Mouse (Mus musculus) kidney, embryonic 15.5 days (tissue): Measurements from ENCODE around the gene Alox12e. TPM values are rescaled to one million over a fixed set of nuclear protein-coding genes. Genes with fewer than 3 reads are reported as not detected.

Experiments used
- ATAC-seq: fragments of 200-750 bp; cut with Nextera tagmentation; replicated peaks from 2 replicates; pipeline ENCODE4 v1.8.0; 2017; ENCODE audit warnings: moderate TSS enrichment; ENCODE audit not compliant: low FRiP score
- H3K27ac ChIP-seq: fragments of 300-500 bp; sonication (generic); 2 replicates; pipeline ENCODE4 v1.5.1; 2015; ENCODE audit warnings: mild to moderate bottlenecking, inconsistent platforms
- H3K27me3 ChIP-seq: fragments of 300-500 bp; sonication (generic); 2 replicates; pipeline ENCODE4 v1.6.1; 2015; ENCODE audit warnings: inconsistent platforms
- H3K36me3 ChIP-seq: fragments of 300-500 bp; sonication (generic); 2 replicates; pipeline ENCODE4 v1.6.1; 2015; ENCODE audit warnings: inconsistent platforms
- H3K4me1 ChIP-seq: fragments of 300-500 bp; sonication (generic); 2 replicates; pipeline ENCODE4 v1.6.1; 2015; ENCODE audit warnings: inconsistent platforms
- H3K4me2 ChIP-seq: fragments of 300-500 bp; sonication (generic); 2 replicates; pipeline ENCODE4 v1.6.1; 2015; ENCODE audit warnings: moderate library complexity, mild to moderate bottlenecking, inconsistent platforms
- H3K4me3 ChIP-seq: fragments of 300-500 bp; sonication (generic); replicated peaks from 2 replicates; pipeline ENCODE4 v1.5.1; 2015; ENCODE audit warnings: mild to moderate bottlenecking, inconsistent platforms
- H3K9ac ChIP-seq: fragments of 300-500 bp; sonication (generic); 2 replicates; pipeline ENCODE4 v1.6.1; 2015; ENCODE audit warnings: mild to moderate bottlenecking, inconsistent platforms
- H3K9me3 ChIP-seq: fragments of 300-500 bp; sonication (generic); replicated peaks from 2 replicates; pipeline ENCODE4 v1.6.1; 2016; ENCODE audit warnings: inconsistent platforms
- WGBS: fragments of 180-500 bp; shearing (Covaris S2); methylation state at CpG from one replicate; pipeline ENCODE4 v1.1.7; 2015; ENCODE audit warnings: mixed read lengths; 5-methylcytosine and 5-hydroxymethylcytosine counted together
- polyA plus RNA-seq: library from polyadenylated mRNA; unstranded; fragments of >200 nt; fragmentation: Nextera tagmentation; extraction: Ambion mirVana; gene quantifications from 2 replicates; pipeline ENCODE4 v1.2.1, GENCODE M21; 2015

Alox12e gene
- polyA plus RNA-seq, 1 experiment from 2014 or later: not detected

- H3K27ac ChIP-seq: no peak overlapping the region
- H3K27me3 ChIP-seq: no peaks in the 10 kb centered on the region
- ATAC-seq: no peak
- 73% methylated on average over 3 of the region's 3 CpGs for WGBS
- no peaks in the 10 kb centered on the region for H3K9me3 ChIP-seq
- H3K4me3 ChIP-seq: no peak overlapping the region
- H3K4me1 ChIP-seq: peaks cover 12% of the 10 kb centered on the region; the same call in 1 of the 2 replicates
- no peaks in the 10 kb centered on the region for H3K36me3 ChIP-seq
- no peak overlapping the region for H3K9ac ChIP-seq
- H3K4me2 ChIP-seq: no peak overlapping the region
These were observed 37.7 kb downstream of the Alox12e start for GRCm38 (mm10) chr11:70284757-70285156.

DNA sequence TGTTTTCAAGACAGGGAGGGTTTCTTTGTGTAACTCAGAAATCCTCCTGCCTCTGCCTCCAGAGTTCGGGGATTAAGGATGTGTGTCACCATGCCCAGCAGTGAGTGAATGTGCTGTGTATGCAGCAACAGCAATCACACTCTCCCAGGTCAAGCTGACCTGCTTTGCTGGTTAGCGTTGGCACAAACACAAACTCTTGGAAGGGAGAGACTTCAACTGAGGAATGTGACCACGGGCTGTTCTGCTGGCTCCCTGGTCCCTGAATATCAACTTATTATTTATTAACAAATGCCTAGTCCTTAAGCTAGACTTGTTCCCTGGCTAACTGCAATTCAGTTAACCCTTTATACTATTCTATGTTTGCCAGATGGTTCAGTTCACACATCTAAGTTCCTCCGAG is 38.8 kb downstream of the Alox12e start:
- no peak for ATAC-seq
- H3K27me3 ChIP-seq: no peaks in the 10 kb centered on the region

DNA sequence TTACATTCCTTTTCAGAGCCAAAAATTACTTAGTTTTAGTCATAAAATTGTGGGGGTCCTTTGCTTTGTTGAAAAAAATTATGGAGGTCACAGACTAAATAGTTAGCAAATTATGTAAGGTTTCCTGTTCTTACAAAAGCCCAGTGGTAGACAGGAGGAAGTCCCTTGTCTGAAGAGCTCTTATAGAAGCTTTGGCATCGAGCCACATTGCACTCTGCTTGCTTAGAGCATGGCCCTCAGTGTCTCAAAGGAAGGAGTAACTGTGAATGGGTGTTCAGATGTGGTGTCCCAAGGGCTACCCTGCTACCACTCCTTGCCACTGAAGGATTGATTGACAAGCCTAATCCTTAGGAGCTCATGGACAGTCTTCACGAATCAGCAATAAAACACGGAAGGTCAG is 42.0 kb downstream of the Alox12e start:
- ATAC-seq: no peak
- 58% methylated on average over 3 of the region's 3 CpGs for WGBS

More for the DNA sequence above, 38.8 kb downstream of the Alox12e start:
- Histone ChIP-seq H3K4me2 (no peak overlapping the region), H3K4me1 (peaks cover 8% of the 10 kb centered on the region; the same call in 1 of the 2 replicates), H3K4me3 (no peak overlapping the region), H3K36me3 (no peaks in the 10 kb centered on the region), H3K9me3 (no peaks in the 10 kb centered on the region), H3K27ac (no peak overlapping the region), H3K9ac (no peak overlapping the region)
- 70% methylated on average over 4 of the region's 4 CpGs for WGBS

DNA sequence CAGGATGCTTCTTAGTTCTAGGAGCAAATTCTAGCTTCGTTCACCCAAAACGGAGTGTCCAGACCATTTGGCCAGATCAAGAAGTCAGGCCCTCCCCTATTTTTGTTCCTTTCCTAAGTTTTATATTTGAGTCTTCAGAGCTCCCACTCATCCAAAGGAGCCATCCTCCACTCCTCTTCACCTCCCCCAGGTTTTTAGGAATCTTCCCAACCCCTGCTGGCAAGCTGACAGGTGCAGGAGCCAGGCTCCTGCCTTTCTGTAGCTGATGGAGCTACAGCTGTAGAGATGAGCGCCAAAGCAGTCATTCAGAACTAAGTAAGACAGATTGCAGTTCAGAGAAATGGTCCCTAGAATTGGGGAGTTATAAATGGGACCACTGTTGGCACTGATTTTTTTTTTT is 43.5 kb downstream of the Alox12e start:
- H3K9ac ChIP-seq: no peak overlapping the region
- H3K4me1 ChIP-seq: peaks cover 5% of the 10 kb centered on the region; the same call in 1 of the 2 replicates
- no peak overlapping the region for H3K4me2 ChIP-seq
- H3K4me3 ChIP-seq: no peak overlapping the region
- 79% methylated on average over 3 of the region's 3 CpGs for WGBS
- no peak for ATAC-seq
- H3K9me3 ChIP-seq: no peaks in the 10 kb centered on the region
- no peaks in the 10 kb centered on the region for H3K36me3 ChIP-seq
- no peak overlapping the region for H3K27ac ChIP-seq
- H3K27me3 ChIP-seq: no peaks in the 10 kb centered on the region

More for the DNA sequence above, 42.0 kb downstream of the Alox12e start:
- no peak overlapping the region for H3K9ac ChIP-seq
- H3K4me2 ChIP-seq: no peak overlapping the region
- 0 out of 2 replicates have a peak overlapping the region, but pooled peaks have one; percentile 3 for H3K27ac ChIP-seq
- no peaks in the 10 kb centered on the region for H3K9me3 ChIP-seq
- no peaks in the 10 kb centered on the region for H3K36me3 ChIP-seq
- no peak overlapping the region for H3K4me3 ChIP-seq
- H3K27me3 ChIP-seq: no peaks in the 10 kb centered on the region
- H3K4me1 ChIP-seq: peaks cover 8% of the 10 kb centered on the region; the same call in 1 of the 2 replicates

- no peaks in the 10 kb centered on the region for H3K27me3 ChIP-seq
- H3K9ac ChIP-seq: no peak overlapping the region
- no peak overlapping the region for H3K4me2 ChIP-seq
- H3K36me3 ChIP-seq: no peaks in the 10 kb centered on the region
- 82% methylated on average over 7 of the region's 7 CpGs for WGBS
- no peak overlapping the region for H3K4me3 ChIP-seq
- no peak overlapping the region for H3K27ac ChIP-seq
- H3K4me1 ChIP-seq: no peaks in the 10 kb centered on the region
- no peak for ATAC-seq
- no peaks in the 10 kb centered on the region for H3K9me3 ChIP-seq
These were observed 50.8 kb downstream of the Alox12e start for GRCm38 (mm10) chr11:70271641-70272040.

DNA sequence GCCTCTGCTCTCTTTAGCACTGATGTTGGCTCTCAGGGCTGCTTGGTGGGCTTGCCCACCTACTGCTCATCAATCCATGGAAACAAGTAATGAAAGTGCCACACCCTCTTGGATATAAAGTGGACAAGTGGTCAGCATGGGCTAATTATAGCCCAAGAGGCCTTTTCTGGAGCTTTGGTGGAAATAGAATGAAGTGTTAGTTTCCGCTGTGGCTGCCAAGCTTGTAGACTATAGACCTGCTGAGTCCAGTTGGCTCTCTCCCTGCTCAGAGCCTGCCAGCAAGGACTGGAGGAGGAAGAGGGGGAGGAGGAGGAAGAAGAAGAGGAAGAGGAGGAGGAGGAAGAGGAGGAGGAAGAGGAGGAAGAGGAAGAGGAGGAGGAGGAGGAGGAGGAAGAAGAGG is 56.0 kb downstream of the Alox12e start:
- no peak for ATAC-seq
- WGBS: 78% methylated on average over 1 of the region's 1 CpGs
- no peak overlapping the region for H3K27ac ChIP-seq

DNA sequence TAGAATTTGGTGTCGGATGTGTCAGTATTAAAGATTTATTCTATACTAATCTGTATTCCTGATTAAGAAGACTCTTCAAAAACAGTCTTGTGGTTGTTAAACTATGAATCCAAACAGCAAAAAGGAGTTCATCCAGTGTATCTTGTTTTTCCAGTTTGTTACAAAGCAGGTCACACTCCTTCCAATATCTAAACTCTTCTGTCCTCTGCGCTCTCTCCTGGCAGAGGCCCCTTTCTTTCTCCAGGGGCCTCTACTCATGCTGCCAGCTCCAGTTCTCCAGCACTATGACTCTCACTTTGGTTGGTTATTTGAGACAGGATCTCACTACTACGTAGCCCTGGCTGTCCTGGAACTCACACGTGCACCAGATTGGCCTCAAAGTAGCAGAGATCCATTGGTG is 56.6 kb downstream of the Alox12e start:
- WGBS: 77% methylated on average over 4 of the region's 4 CpGs
- Histone ChIP-seq H3K27ac (no peak overlapping the region), H3K4me3 (no peak overlapping the region), H3K4me2 (no peak overlapping the region), H3K9me3 (no peaks in the 10 kb centered on the region), H3K4me1 (no peaks in the 10 kb centered on the region), H3K36me3 (no peaks in the 10 kb centered on the region), H3K27me3 (0 out of 2 replicates have a peak, but pooled peaks cover 4% of the 10 kb centered on the region), H3K9ac (no peak overlapping the region)
- ATAC-seq: no peak

More for the DNA sequence above, 56.0 kb downstream of the Alox12e start:
- Histone ChIP-seq H3K9ac (no peak overlapping the region), H3K4me3 (no peak overlapping the region), H3K4me2 (no peak overlapping the region), H3K9me3 (no peaks in the 10 kb centered on the region), H3K4me1 (no peaks in the 10 kb centered on the region), H3K36me3 (no peaks in the 10 kb centered on the region), H3K27me3 (0 out of 2 replicates have a peak, but pooled peaks cover 4% of the 10 kb centered on the region)

Other genes starting within 250 kb of the Alox12e start
- gene Asgr2, start 230.0 kb downstream of the Alox12e start, polyA plus RNA-seq: 0.18 and 0.28 TPM in 2 replicates
- 0.27 and 0.31 TPM in 2 replicates for gene Mgl2, start 192.3 kb downstream of the Alox12e start, polyA plus RNA-seq
- 1.8 TPM in 1 of 2 replicates, not detected in the other for gene Clec10a, start 166.4 kb downstream of the Alox12e start, polyA plus RNA-seq
- gene Slc16a11, start 109.9 kb downstream of the Alox12e start, polyA plus RNA-seq: 4.3 and 5.8 TPM in 2 replicates
- 13.3 TPM in 2 replicates for gene Slc16a13, start 101.6 kb downstream of the Alox12e start, polyA plus RNA-seq
- 26.9 and 28.4 TPM in 2 replicates for gene Bcl6b, start 92.8 kb downstream of the Alox12e start, polyA plus RNA-seq
- gene 0610010K14Rik, start 84.7 kb downstream of the Alox12e start, polyA plus RNA-seq: 178 and 179 TPM in 2 replicates
- gene Gm21988, start 82.8 kb downstream of the Alox12e start, polyA plus RNA-seq: 10.4 and 13.0 TPM in 2 replicates
- gene Rnasek, start 82.8 kb downstream of the Alox12e start, polyA plus RNA-seq: 203 and 212 TPM in 2 replicates
- 5.5 and 6.2 TPM in 2 replicates for gene Alox12, start 67.3 kb downstream of the Alox12e start, polyA plus RNA-seq
- 1.1 and 2.0 TPM in 2 replicates for gene Alox15, start 29.4 kb upstream of the Alox12e start, polyA plus RNA-seq
- gene Pelp1, start 87.4 kb upstream of the Alox12e start, polyA plus RNA-seq: 40.1 and 42.1 TPM in 2 replicates
- 15.4 and 15.5 TPM in 2 replicates for gene Arrb2, start 110.0 kb upstream of the Alox12e start, polyA plus RNA-seq
- 38.8 and 42.0 TPM in 2 replicates for gene Med11, start 129.3 kb upstream of the Alox12e start, polyA plus RNA-seq
- 0.63 and 0.66 TPM in 2 replicates for gene Zmynd15, start 136.8 kb upstream of the Alox12e start, polyA plus RNA-seq
- gene Cxcl16, start 137.4 kb upstream of the Alox12e start, polyA plus RNA-seq: 6.0 and 6.9 TPM in 2 replicates
- 0.82 and 0.88 TPM in 2 replicates for gene Tm4sf5, start 182.6 kb upstream of the Alox12e start, polyA plus RNA-seq
- 0.35 and 0.40 TPM in 2 replicates for gene Vmo1, start 192.0 kb upstream of the Alox12e start, polyA plus RNA-seq
- 0.91 and 1.1 TPM in 2 replicates for gene Gltpd2, start 196.6 kb upstream of the Alox12e start, polyA plus RNA-seq
- gene Psmb6, start 202.7 kb upstream of the Alox12e start, polyA plus RNA-seq: 755 and 782 TPM in 2 replicates
- gene Gm40193, start 210.3 kb upstream of the Alox12e start, polyA plus RNA-seq: not detected in 2 replicates
- 6.5 and 8.2 TPM in 2 replicates for gene Pld2, start 217.4 kb upstream of the Alox12e start, polyA plus RNA-seq
- 14.8 and 15.8 TPM in 2 replicates for gene Mink1, start 240.3 kb upstream of the Alox12e start, polyA plus RNA-seq